Mouse (Mus musculus) frontal cortex, postnatal 10 days (tissue): ENCODE data around the gene Adamtsl2.

Source experiments
- DNase-seq, 2 experiments: peaks; one replicate each; pipeline ENCODE4 v3.0.0; 2022; ENCODE audit warnings: low spot score in 2 of 2, mixed read lengths in 1 of 2

Gene Adamtsl2

GRCm38 (mm10) chr2:27118452-27118851 is 39.3 kb downstream of the Adamtsl2 start:
- DNase-seq: no peak

- no peak for DNase-seq
Measured at GRCm38 (mm10) chr2:27119766-27120165, 40.6 kb downstream of the Adamtsl2 start.

- peak in 1 of 2 experiments; percentile 44 for DNase-seq
Measured at GRCm38 (mm10) chr2:27120241-27120641, 41.1 kb downstream of the Adamtsl2 start.

GRCm38 (mm10) chr2:27121626-27122355 is 42.6 kb downstream of the Adamtsl2 start:
- DNase-seq: no peak

GRCm38 (mm10) chr2:27122578-27122977 is 43.4 kb downstream of the Adamtsl2 start:
- DNase-seq: no peak

- DNase-seq: no peak
Measured at GRCm38 (mm10) chr2:27123121-27123520, 43.9 kb downstream of the Adamtsl2 start.

GRCm38 (mm10) chr2:27125979-27126378 is 46.8 kb downstream of the Adamtsl2 start:
- no peak for DNase-seq

GRCm38 (mm10) chr2:27126496-27126895 is 47.3 kb downstream of the Adamtsl2 start:
- no peak for DNase-seq

- DNase-seq: no peak
Measured at GRCm38 (mm10) chr2:27128990-27129389, 49.8 kb downstream of the Adamtsl2 start.

GRCm38 (mm10) chr2:27135935-27136334 is 56.8 kb downstream of the Adamtsl2 start:
- no peak for DNase-seq

- no peak for DNase-seq
Measured at GRCm38 (mm10) chr2:27136336-27136735, 57.2 kb downstream of the Adamtsl2 start.

- no peak for DNase-seq
Measured at GRCm38 (mm10) chr2:27136789-27137188, 57.6 kb downstream of the Adamtsl2 start.

GRCm38 (mm10) chr2:27138356-27138755 is 59.2 kb downstream of the Adamtsl2 start:
- DNase-seq: no peak

- peak in 1 of 2 experiments; percentile 54 for DNase-seq
Measured at GRCm38 (mm10) chr2:27141950-27142693, 62.9 kb downstream of the Adamtsl2 start, which contains the start of gene Fam163b. Gene Fam163b (minus strand): TSS chr2:27142491.

- no peak for DNase-seq
Measured at GRCm38 (mm10) chr2:27144957-27145356, 65.8 kb downstream of the Adamtsl2 start.

GRCm38 (mm10) chr2:27146840-27147239 is 67.7 kb downstream of the Adamtsl2 start:
- DNase-seq: no peak

GRCm38 (mm10) chr2:27149457-27149856 is 70.3 kb downstream of the Adamtsl2 start:
- no peak for DNase-seq

- no peak for DNase-seq
Measured at GRCm38 (mm10) chr2:27154466-27155185, 75.4 kb downstream of the Adamtsl2 start.

- no peak for DNase-seq
Measured at GRCm38 (mm10) chr2:27156596-27156995, 77.4 kb downstream of the Adamtsl2 start.
